Mouse (Mus musculus): ENCODE measurements around the gene Dab1. TPM values are rescaled to one million over a fixed set of nuclear protein-coding genes. Genes with fewer than 3 reads are reported as not detected.

Dab1 gene
- polyA plus RNA-seq, 1 experiment from 2014 or later: 1.3 TPM

GRCm38 (mm10) chr4:104619452-104619851, 1000.3 kb downstream of the Dab1 start:
- ATAC-seq (ENCODE audit: low read depth): no peak
- no peaks in the 10 kb centered on the region for H3K4me1 ChIP-seq (ENCODE audit: control insufficient read depth, low read depth, low read length)
- WGBS (ENCODE audit: insufficient replicate concordance): 27% methylated on average over 5 of the region's 5 CpGs
- no peak overlapping the region for H3K27ac ChIP-seq (ENCODE audit: low read length)
- no peaks in the 10 kb centered on the region for H3K9me3 ChIP-seq (replicated peaks; ENCODE audit: control insufficient read depth, low read length)
- H3K36me3 ChIP-seq (ENCODE audit: control insufficient read depth, insufficient read depth): no peaks in the 10 kb centered on the region
- no peak overlapping the region for H3K9ac ChIP-seq (ENCODE audit: low read depth, low read length)
- H3K4me3 ChIP-seq (ENCODE audit: low read depth, low read length): no peak overlapping the region
- H3K27me3 ChIP-seq (ENCODE audit: control insufficient read depth, insufficient read depth, low read depth, low read length): no peaks in the 10 kb centered on the region
- H3K4me2 ChIP-seq (ENCODE audit: low read depth, low read length): no peak overlapping the region

- no peaks in the 10 kb centered on the region for H3K9me3 ChIP-seq (replicated peaks; ENCODE audit: control insufficient read depth, low read length)
- no peak overlapping the region for H3K27ac ChIP-seq (ENCODE audit: low read length)
Measured at GRCm38 (mm10) chr4:104625316-104625715, 1006.2 kb downstream of the Dab1 start.

DNA sequence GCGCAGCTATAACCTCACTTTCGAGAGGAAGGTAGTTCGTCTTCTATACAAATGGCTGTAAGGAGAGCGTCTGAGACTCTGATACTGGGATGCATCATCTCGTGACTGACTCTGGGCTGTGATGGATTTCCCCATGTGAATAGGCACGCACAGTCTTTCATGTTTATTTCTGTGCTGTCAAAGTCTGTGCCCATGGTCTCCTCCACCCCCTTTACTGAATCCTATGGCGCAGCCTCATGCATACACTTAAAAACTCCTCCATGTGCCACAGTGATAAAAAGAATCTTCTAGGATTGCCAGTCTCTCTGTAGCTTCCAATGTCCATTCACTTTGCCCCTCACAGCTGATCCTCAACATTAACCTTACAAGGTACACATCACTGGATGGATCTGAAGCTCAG, 1009.5 kb downstream of the Dab1 start:
- Histone ChIP-seq H3K4me1 (ENCODE audit: control insufficient read depth, low read depth, low read length) (no peaks in the 10 kb centered on the region), H3K36me3 (ENCODE audit: control insufficient read depth, insufficient read depth) (no peaks in the 10 kb centered on the region), H3K4me2 (ENCODE audit: low read depth, low read length) (no peak overlapping the region), H3K9ac (ENCODE audit: low read depth, low read length) (no peak overlapping the region), H3K9me3 (replicated peaks; ENCODE audit: control insufficient read depth, low read length) (no peaks in the 10 kb centered on the region), H3K4me3 (ENCODE audit: low read depth, low read length) (no peak overlapping the region), H3K27ac (ENCODE audit: low read length) (no peak overlapping the region), H3K27me3 (ENCODE audit: control insufficient read depth, insufficient read depth, low read depth, low read length) (no peaks in the 10 kb centered on the region)
- 73% methylated on average over 7 of the region's 7 CpGs for WGBS (ENCODE audit: insufficient replicate concordance)
- ATAC-seq (ENCODE audit: low read depth): no peak

More at GRCm38 (mm10) chr4:104625316-104625715, 1006.2 kb downstream of the Dab1 start:
- Histone ChIP-seq H3K36me3 (ENCODE audit: control insufficient read depth, insufficient read depth) (no peaks in the 10 kb centered on the region), H3K4me2 (ENCODE audit: low read depth, low read length) (no peak overlapping the region), H3K4me1 (ENCODE audit: control insufficient read depth, low read depth, low read length) (no peaks in the 10 kb centered on the region), H3K27me3 (ENCODE audit: control insufficient read depth, insufficient read depth, low read depth, low read length) (no peaks in the 10 kb centered on the region), H3K4me3 (ENCODE audit: low read depth, low read length) (no peak overlapping the region), H3K9ac (ENCODE audit: low read depth, low read length) (no peak overlapping the region)
- 75% methylated on average over 8 of the region's 8 CpGs for whole genome bisulfite sequencing (ENCODE audit: insufficient replicate concordance)
- no peak for ATAC-seq (ENCODE audit: low read depth)

DNA sequence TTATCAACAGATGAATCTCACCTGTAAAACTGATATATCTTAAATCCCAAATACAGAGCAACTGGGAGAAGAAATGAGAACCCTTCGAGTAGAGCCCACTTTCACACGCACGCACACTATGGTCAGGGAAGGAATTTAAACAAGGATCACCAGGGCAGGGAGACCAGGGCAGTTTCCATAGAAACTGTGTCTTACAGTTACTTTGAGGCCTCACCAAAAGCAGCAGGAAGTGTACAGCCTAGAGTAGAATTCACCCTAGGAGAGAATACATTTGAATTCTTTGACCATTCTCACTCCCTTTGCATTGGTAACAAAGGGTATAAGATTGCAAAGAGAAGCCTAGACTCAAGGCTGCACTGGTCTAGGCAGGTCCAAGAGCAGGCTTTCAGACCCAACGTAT, 1017.9 kb downstream of the Dab1 start:
- H3K4me3 ChIP-seq (ENCODE audit: low read depth, low read length): no peak overlapping the region
- H3K27ac ChIP-seq (ENCODE audit: low read length): no peak overlapping the region
- H3K4me1 ChIP-seq (ENCODE audit: control insufficient read depth, low read depth, low read length): no peaks in the 10 kb centered on the region
- no peaks in the 10 kb centered on the region for H3K36me3 ChIP-seq (ENCODE audit: control insufficient read depth, insufficient read depth)
- no peaks in the 10 kb centered on the region for H3K27me3 ChIP-seq (ENCODE audit: control insufficient read depth, insufficient read depth, low read depth, low read length)
- WGBS (ENCODE audit: insufficient replicate concordance): 78% methylated on average over 4 of the region's 4 CpGs
- H3K9me3 ChIP-seq (replicated peaks; ENCODE audit: control insufficient read depth, low read length): no peaks in the 10 kb centered on the region
- ATAC-seq (ENCODE audit: low read depth): no peak
- H3K4me2 ChIP-seq (ENCODE audit: low read depth, low read length): no peak overlapping the region
- no peak overlapping the region for H3K9ac ChIP-seq (ENCODE audit: low read depth, low read length)

GRCm38 (mm10) chr4:104640617-104641016, 1021.5 kb downstream of the Dab1 start:
- no peaks in the 10 kb centered on the region for H3K4me1 ChIP-seq (ENCODE audit: control insufficient read depth, low read depth, low read length)
- no peak for ATAC-seq (ENCODE audit: low read depth)
- H3K9me3 ChIP-seq (replicated peaks; ENCODE audit: control insufficient read depth, low read length): no peaks in the 10 kb centered on the region
- 74% methylated on average over 5 of the region's 5 CpGs for WGBS (ENCODE audit: insufficient replicate concordance)
- H3K27ac ChIP-seq (ENCODE audit: low read length): no peak overlapping the region
- no peak overlapping the region for H3K4me2 ChIP-seq (ENCODE audit: low read depth, low read length)
- no peaks in the 10 kb centered on the region for H3K36me3 ChIP-seq (ENCODE audit: control insufficient read depth, insufficient read depth)
- no peak overlapping the region for H3K9ac ChIP-seq (ENCODE audit: low read depth, low read length)
- H3K4me3 ChIP-seq (ENCODE audit: low read depth, low read length): no peak overlapping the region
- H3K27me3 ChIP-seq (ENCODE audit: control insufficient read depth, insufficient read depth, low read depth, low read length): no peaks in the 10 kb centered on the region

- Histone ChIP-seq H3K27ac (ENCODE audit: low read length) (no peak overlapping the region), H3K4me2 (ENCODE audit: low read depth, low read length) (no peak overlapping the region), H3K4me1 (ENCODE audit: control insufficient read depth, low read depth, low read length) (no peaks in the 10 kb centered on the region), H3K9me3 (replicated peaks; ENCODE audit: control insufficient read depth, low read length) (no peaks in the 10 kb centered on the region), H3K36me3 (ENCODE audit: control insufficient read depth, insufficient read depth) (no peaks in the 10 kb centered on the region), H3K4me3 (ENCODE audit: low read depth, low read length) (no peak overlapping the region), H3K9ac (ENCODE audit: low read depth, low read length) (no peak overlapping the region), H3K27me3 (ENCODE audit: control insufficient read depth, insufficient read depth, low read depth, low read length) (no peaks in the 10 kb centered on the region)
- 68% methylated on average over 8 of the region's 8 CpGs for WGBS (ENCODE audit: insufficient replicate concordance)
- ATAC-seq (ENCODE audit: low read depth): no peak
Measured at GRCm38 (mm10) chr4:104642761-104643469, 1023.8 kb downstream of the Dab1 start.

GRCm38 (mm10) chr4:104643534-104644356, 1024.6 kb downstream of the Dab1 start:
- no peaks in the 10 kb centered on the region for H3K4me1 ChIP-seq (ENCODE audit: control insufficient read depth, low read depth, low read length)
- H3K9me3 ChIP-seq (replicated peaks; ENCODE audit: control insufficient read depth, low read length): no peaks in the 10 kb centered on the region
- no peak overlapping the region for H3K4me2 ChIP-seq (ENCODE audit: low read depth, low read length)
- H3K27ac ChIP-seq (ENCODE audit: low read length): no peak overlapping the region
- no peaks in the 10 kb centered on the region for H3K27me3 ChIP-seq (ENCODE audit: control insufficient read depth, insufficient read depth, low read depth, low read length)
- no peak overlapping the region for H3K4me3 ChIP-seq (ENCODE audit: low read depth, low read length)
- no peak overlapping the region for H3K9ac ChIP-seq (ENCODE audit: low read depth, low read length)
- WGBS (ENCODE audit: insufficient replicate concordance): 55% methylated on average over 6 of the region's 6 CpGs
- no peaks in the 10 kb centered on the region for H3K36me3 ChIP-seq (ENCODE audit: control insufficient read depth, insufficient read depth)
- no peak for ATAC-seq (ENCODE audit: low read depth)

GRCm38 (mm10) chr4:104644357-104644630, 1025.1 kb downstream of the Dab1 start:
- Histone ChIP-seq H3K9ac (ENCODE audit: low read depth, low read length) (no peak overlapping the region), H3K4me3 (ENCODE audit: low read depth, low read length) (no peak overlapping the region), H3K4me1 (ENCODE audit: control insufficient read depth, low read depth, low read length) (no peaks in the 10 kb centered on the region), H3K9me3 (replicated peaks; ENCODE audit: control insufficient read depth, low read length) (no peaks in the 10 kb centered on the region), H3K4me2 (ENCODE audit: low read depth, low read length) (no peak overlapping the region), H3K36me3 (ENCODE audit: control insufficient read depth, insufficient read depth) (no peaks in the 10 kb centered on the region), H3K27me3 (ENCODE audit: control insufficient read depth, insufficient read depth, low read depth, low read length) (no peaks in the 10 kb centered on the region), H3K27ac (ENCODE audit: low read length) (no peak overlapping the region)
- WGBS (ENCODE audit: insufficient replicate concordance): 56% methylated on average over 3 of the region's 3 CpGs
- no peak for ATAC-seq (ENCODE audit: low read depth)

DNA sequence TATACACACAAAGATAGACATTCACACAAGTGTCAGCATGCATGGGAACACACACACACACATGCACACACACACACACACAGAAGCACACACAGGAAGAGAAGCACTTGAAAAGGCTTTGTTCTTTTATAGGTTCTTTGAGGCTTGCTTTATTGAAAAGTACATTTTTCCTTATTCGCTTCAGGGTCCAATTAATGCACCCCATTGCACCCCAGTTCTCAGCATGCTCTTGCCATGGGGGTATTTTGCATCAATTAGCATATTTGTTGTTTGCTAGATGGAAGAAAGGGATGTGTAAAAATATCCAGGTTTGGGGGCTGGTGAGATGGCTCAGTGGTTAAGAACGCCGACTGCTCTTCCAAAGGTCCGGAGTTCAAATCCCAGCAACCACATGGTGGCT, 1025.7 kb downstream of the Dab1 start:
- H3K4me3 ChIP-seq (ENCODE audit: low read depth, low read length): no peak overlapping the region
- no peak overlapping the region for H3K9ac ChIP-seq (ENCODE audit: low read depth, low read length)
- WGBS (ENCODE audit: insufficient replicate concordance): 78% methylated on average over 4 of the region's 4 CpGs
- H3K4me2 ChIP-seq (ENCODE audit: low read depth, low read length): no peak overlapping the region
- no peaks in the 10 kb centered on the region for H3K4me1 ChIP-seq (ENCODE audit: control insufficient read depth, low read depth, low read length)
- H3K27me3 ChIP-seq (ENCODE audit: control insufficient read depth, insufficient read depth, low read depth, low read length): no peaks in the 10 kb centered on the region
- H3K27ac ChIP-seq (ENCODE audit: low read length): no peak overlapping the region
- no peak for ATAC-seq (ENCODE audit: low read depth)
- H3K9me3 ChIP-seq (replicated peaks; ENCODE audit: control insufficient read depth, low read length): no peaks in the 10 kb centered on the region
- H3K36me3 ChIP-seq (ENCODE audit: control insufficient read depth, insufficient read depth): no peaks in the 10 kb centered on the region

Data from liver, embryonic 16.5 days (tissue).